Mouse (Mus musculus) kidney, adult 2 months (tissue): ENCODE measurements around the gene Pgpep1.

ENCODE experiments used
- CTCF ChIP-seq: fragments of 200-500 bp; conservative IDR thresholded peaks from 2 replicates; pipeline ENCODE4 v1.5.1; 2011; ENCODE audit warnings: low read depth, mild to moderate bottlenecking, control low read depth, low read length, moderate library complexity, mixed read lengths; ENCODE audit not compliant: insufficient read depth, insufficient read length
- POLR2A ChIP-seq: fragments of 200-500 bp; IDR thresholded peaks from one replicate; pipeline ENCODE4 v1.6.1; 2011; ENCODE audit warnings: low read depth, low read length, control low read depth

DNA sequence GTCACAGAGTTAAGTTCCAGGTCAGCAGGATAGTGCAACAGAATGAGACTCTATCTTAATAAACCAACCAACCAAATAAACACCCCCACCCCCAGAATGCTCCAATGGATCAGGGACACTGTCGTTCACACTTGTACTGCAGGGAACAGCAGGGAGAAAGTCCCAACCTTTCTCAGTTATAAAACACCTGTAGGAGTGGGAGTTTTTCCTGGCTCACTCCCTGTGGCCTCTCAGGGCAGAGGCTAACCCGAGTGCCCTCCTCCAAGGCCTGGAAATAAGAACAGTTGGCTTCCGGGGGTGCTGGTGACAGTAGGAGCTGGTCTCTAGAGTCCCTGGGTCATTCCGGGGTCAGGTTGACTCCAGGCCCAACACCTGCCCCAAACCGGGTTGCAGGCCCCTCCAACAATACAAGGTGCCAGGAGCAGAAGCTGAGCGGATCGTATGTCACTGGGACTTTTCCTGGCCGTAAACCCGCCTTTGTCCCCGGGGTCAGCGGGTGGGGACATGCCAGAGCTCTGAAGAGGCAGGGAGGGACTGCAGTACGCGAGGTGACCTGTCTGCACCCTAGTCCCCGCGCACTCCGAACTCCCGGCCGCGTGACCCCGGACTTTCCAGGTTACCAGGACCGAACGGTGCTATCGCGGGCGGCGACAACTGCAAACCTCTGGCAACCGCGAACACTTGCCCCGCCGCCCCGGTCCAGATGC is 1.1 kb downstream of the Pgpep1 start:
- TF ChIP-seq POLR2A (no peak), CTCF (no peak)
